Mouse (Mus musculus) kidney, adult 9 months (tissue): ENCODE measurements around the gene Tagap.
"Not testable (repeated sequence)": the region's sequence is repeated elsewhere in the genome, so short reads cannot be mapped to it uniquely, and the experiment has no call there.

ENCODE experiments used
- DNase-seq: peaks from one replicate; pipeline ENCODE4 v3.0.0; 2022

Gene Tagap

GRCm38 (mm10) chr17:7915791-7916190 is 10.0 kb upstream of the Tagap start:
- no peak for DNase-seq

GRCm38 (mm10) chr17:7916782-7917574 is 8.8 kb upstream of the Tagap start:
- DNase-seq = no peak

GRCm38 (mm10) chr17:7918355-7918754 is 7.4 kb upstream of the Tagap start:
- DNase-seq = no peak

GRCm38 (mm10) chr17:7919209-7919608 is 6.6 kb upstream of the Tagap start:
- no peak for DNase-seq

GRCm38 (mm10) chr17:7922564-7922963 is 3.2 kb upstream of the Tagap start:
- peak; percentile 67 for DNase-seq

GRCm38 (mm10) chr17:7924185-7924725 is 1.5 kb upstream of the Tagap start:
- no peak for DNase-seq

- peak; percentile 75 for DNase-seq
These were observed 2.1 kb downstream of the Tagap start for GRCm38 (mm10) chr17:7927582-7928535.

GRCm38 (mm10) chr17:7928662-7929061 is 2.9 kb downstream of the Tagap start:
- no peak for DNase-seq

- DNase-seq = no peak
These were observed 3.5 kb downstream of the Tagap start for GRCm38 (mm10) chr17:7929279-7929678.

- no peak for DNase-seq
These were observed 5.5 kb downstream of the Tagap start for GRCm38 (mm10) chr17:7931096-7931990.

GRCm38 (mm10) chr17:7932121-7932520 is 6.3 kb downstream of the Tagap start:
- DNase-seq = not testable (repeated sequence)

GRCm38 (mm10) chr17:7939640-7940039 is 13.8 kb downstream of the Tagap start:
- peak; percentile 19 for DNase-seq

GRCm38 (mm10) chr17:7945117-7946052 is 19.6 kb downstream of the Tagap start, which contains the start of gene Rsph3a:
Gene Rsph3a, plus strand, starts transcription at chr17:7945614.
- peak; percentile 90 for DNase-seq

- not testable (repeated sequence) for DNase-seq
These were observed 20.3 kb downstream of the Tagap start for GRCm38 (mm10) chr17:7946053-7946627.

GRCm38 (mm10) chr17:7951333-7951732 is 25.5 kb downstream of the Tagap start:
- DNase-seq = not testable (repeated sequence)

- not testable (repeated sequence) for DNase-seq
These were observed 31.4 kb downstream of the Tagap start for GRCm38 (mm10) chr17:7957242-7957641.

- DNase-seq = not testable (repeated sequence)
These were observed 37.5 kb downstream of the Tagap start for GRCm38 (mm10) chr17:7963333-7963732.

- not testable (repeated sequence) for DNase-seq
These were observed 38.6 kb downstream of the Tagap start for GRCm38 (mm10) chr17:7964398-7964797.

GRCm38 (mm10) chr17:7968490-7968889 is 42.7 kb downstream of the Tagap start:
- DNase-seq = not testable (repeated sequence)

GRCm38 (mm10) chr17:7969782-7970181 is 44.0 kb downstream of the Tagap start:
- not testable (repeated sequence) for DNase-seq
